Mouse (Mus musculus): ENCODE measurements around the gene Yap1. TPM values are rescaled to one million over a fixed set of nuclear protein-coding genes. Genes with fewer than 3 reads are reported as not detected.
A peak's percentile ranks its signal among the peaks of the same experiment; 100 is the strongest.

Gene Yap1
- polyA plus RNA-seq, 1 experiment = 10.1 TPM

DNA sequence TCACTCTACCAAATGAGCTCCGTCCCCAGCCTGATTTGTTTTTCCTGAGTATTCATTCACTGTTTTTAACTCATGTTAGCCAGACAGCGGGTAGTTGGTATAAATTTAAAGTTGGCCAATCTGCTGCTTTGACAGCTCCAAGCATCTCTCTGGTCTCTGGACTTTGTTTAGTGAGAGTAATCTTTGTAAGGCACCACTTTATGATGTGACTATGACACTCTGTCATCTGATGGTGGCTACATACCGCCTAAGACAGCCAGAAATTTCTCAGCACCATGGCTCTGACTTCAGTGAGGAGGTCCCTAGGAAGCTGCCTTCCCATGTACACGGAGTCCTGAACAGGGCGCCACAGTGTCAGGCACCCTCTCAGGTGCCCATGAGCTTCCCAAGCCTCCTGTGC is 14.2 kb upstream of the Yap1 start:
- no peak for DNase-seq (ENCODE audit: low read depth in 1 of 2, low spot score in 2 of 2)
- Histone ChIP-seq H3K27me3 (ENCODE audit: control insufficient read depth, insufficient read depth, low read length) (0 out of 2 replicates have a peak, but pooled peaks cover 4% of the 10 kb centered on the region), H3K27ac (ENCODE audit: insufficient read depth, low read length) (no peak overlapping the region), H3K4me1 (ENCODE audit: control insufficient read depth, insufficient read depth, insufficient read length) (no peaks in the 10 kb centered on the region; the same call in 1 of the 2 replicates), H3K4me3 (ENCODE audit: extremely low read depth, insufficient read depth, insufficient read length) (no peak overlapping the region), H3K36me3 (ENCODE audit: control insufficient read depth, insufficient read depth, low read length) (no peaks in the 10 kb centered on the region)
- 77% methylated on average over 5 of the region's 5 CpGs for WGBS
- TF ChIP-seq POLR2A (IDR thresholded peaks at IDR 0.05; ENCODE audit: low read depth, low read length) (no peak), CTCF (IDR thresholded peaks at IDR 0.05; ENCODE audit: extremely low read depth, insufficient read depth, insufficient read length, insufficient replicate concordance) (no peak)

- Histone ChIP-seq H3K4me3 (ENCODE audit: extremely low read depth, insufficient read depth, insufficient read length) (no peak overlapping the region), H3K4me1 (ENCODE audit: control insufficient read depth, insufficient read depth, insufficient read length) (no peaks in the 10 kb centered on the region; the same call in 1 of the 2 replicates), H3K36me3 (ENCODE audit: control insufficient read depth, insufficient read depth, low read length) (no peaks in the 10 kb centered on the region), H3K27me3 (ENCODE audit: control insufficient read depth, insufficient read depth, low read length) (0 out of 2 replicates have a peak, but pooled peaks cover 4% of the 10 kb centered on the region), H3K27ac (ENCODE audit: insufficient read depth, low read length) (no peak overlapping the region)
- no peak for TF ChIP-seq POLR2A (IDR thresholded peaks at IDR 0.05; ENCODE audit: low read depth, low read length)
- 11% methylated on average over 14 of the region's 20 CpGs for WGBS
- peak; percentile 71 to 84 for DNase-seq (ENCODE audit: low read depth in 1 of 2, low spot score in 2 of 2)
Observed at GRCm38 (mm10) chr9:8017253-8017913, 13.0 kb upstream of the Yap1 start.

DNA sequence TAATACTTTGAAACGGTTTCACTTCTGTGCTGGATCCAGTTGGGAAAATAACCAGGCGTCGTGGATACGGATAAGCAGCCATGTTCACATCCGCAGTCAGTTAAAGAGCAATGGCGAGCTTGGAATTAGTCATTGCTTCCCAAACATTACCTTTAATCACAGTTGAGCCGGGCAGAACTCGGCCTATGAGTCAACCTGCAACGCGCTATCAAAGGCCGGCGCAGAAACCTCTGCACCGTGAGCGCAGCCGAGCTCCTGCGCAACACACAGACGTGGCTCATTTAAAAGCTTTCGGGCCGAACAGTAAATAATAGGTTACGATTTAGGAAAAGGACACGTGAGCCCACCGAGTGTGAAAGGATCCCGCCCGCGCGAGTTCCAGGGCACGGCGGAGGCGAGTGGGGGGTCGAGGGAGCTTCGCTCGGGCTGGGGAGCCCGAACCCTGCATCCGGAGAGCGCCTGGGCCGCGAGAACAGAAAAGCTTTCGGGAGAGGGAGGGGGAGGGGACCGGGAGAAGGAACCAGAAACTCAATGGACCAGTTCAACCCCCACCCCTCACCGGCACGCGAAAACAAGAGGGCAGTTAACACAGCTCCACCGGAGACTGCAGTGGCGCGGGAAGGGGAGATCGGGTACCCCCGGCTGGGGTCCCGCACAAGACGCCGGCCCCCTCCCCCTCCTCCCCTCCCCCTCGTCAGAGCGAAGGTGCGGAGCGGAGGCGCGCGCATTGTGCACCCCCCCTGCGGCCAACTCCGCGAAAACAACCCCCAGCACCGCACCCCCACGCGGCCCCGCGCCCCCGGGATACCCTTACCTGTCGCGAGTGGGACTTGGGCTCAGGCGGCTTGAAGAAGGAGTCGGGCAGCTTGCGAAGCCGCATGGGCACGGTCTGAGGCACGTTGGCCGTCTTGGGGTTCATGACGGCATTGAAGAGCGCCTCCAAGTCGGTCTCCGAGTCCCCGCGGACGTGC is 810 bp downstream of the Yap1 start:
- Histone ChIP-seq H3K27ac (ENCODE audit: insufficient read depth, low read length) (peak overlapping the region; percentile 41; the same call in 1 of the 2 replicates), H3K27me3 (ENCODE audit: control insufficient read depth, insufficient read depth, low read length) (peaks cover 25% of the 10 kb centered on the region)
- TF ChIP-seq POLR2A (IDR thresholded peaks at IDR 0.05; ENCODE audit: low read depth, low read length) (no peak), CTCF (IDR thresholded peaks at IDR 0.05; ENCODE audit: extremely low read depth, insufficient read depth, insufficient read length, insufficient replicate concordance) (no peak)

GRCm38 (mm10) chr9:8002806-8003205 is 1.6 kb downstream of the Yap1 start:
- DNase-seq (ENCODE audit: low read depth in 1 of 2, low spot score in 2 of 2) = no peak
- WGBS = 6% methylated on average over 12 of the region's 12 CpGs
- Histone ChIP-seq H3K4me1 (ENCODE audit: control insufficient read depth, insufficient read depth, insufficient read length) (peaks cover 11% of the 10 kb centered on the region), H3K27me3 (ENCODE audit: control insufficient read depth, insufficient read depth, low read length) (peaks cover 25% of the 10 kb centered on the region), H3K27ac (ENCODE audit: insufficient read depth, low read length) (no peak overlapping the region), H3K36me3 (ENCODE audit: control insufficient read depth, insufficient read depth, low read length) (no peaks in the 10 kb centered on the region), H3K4me3 (ENCODE audit: extremely low read depth, insufficient read depth, insufficient read length) (no peak overlapping the region)
- TF ChIP-seq POLR2A (IDR thresholded peaks at IDR 0.05; ENCODE audit: low read depth, low read length) (no peak), CTCF (IDR thresholded peaks at IDR 0.05; ENCODE audit: extremely low read depth, insufficient read depth, insufficient read length, insufficient replicate concordance) (no peak)

More for the DNA sequence above, 810 bp downstream of the Yap1 start:
- Histone ChIP-seq H3K4me1 (ENCODE audit: control insufficient read depth, insufficient read depth, insufficient read length) (peaks cover 11% of the 10 kb centered on the region), H3K36me3 (ENCODE audit: control insufficient read depth, insufficient read depth, low read length) (no peaks in the 10 kb centered on the region), H3K4me3 (ENCODE audit: extremely low read depth, insufficient read depth, insufficient read length) (peak overlapping the region; percentile 52)
- DNase-seq (ENCODE audit: low read depth in 1 of 2, low spot score in 2 of 2) = no peak
- WGBS = 4% methylated on average over 82 of the region's 82 CpGs

GRCm38 (mm10) chr9:8001352-8001751 is 3.0 kb downstream of the Yap1 start:
- peaks cover 11% of the 10 kb centered on the region for H3K4me1 ChIP-seq (ENCODE audit: control insufficient read depth, insufficient read depth, insufficient read length)
- TF ChIP-seq POLR2A (IDR thresholded peaks at IDR 0.05; ENCODE audit: low read depth, low read length) = no peak
- TF ChIP-seq CTCF (IDR thresholded peaks at IDR 0.05; ENCODE audit: extremely low read depth, insufficient read depth, insufficient read length, insufficient replicate concordance) = no peak
- WGBS = 84% methylated on average over 7 of the region's 7 CpGs
- H3K27me3 ChIP-seq (ENCODE audit: control insufficient read depth, insufficient read depth, low read length) = peaks cover 21% of the 10 kb centered on the region
- no peak for DNase-seq (ENCODE audit: low read depth in 1 of 2, low spot score in 2 of 2)
- no peak overlapping the region for H3K4me3 ChIP-seq (ENCODE audit: extremely low read depth, insufficient read depth, insufficient read length)
- H3K27ac ChIP-seq (ENCODE audit: insufficient read depth, low read length) = no peak overlapping the region
- H3K36me3 ChIP-seq (ENCODE audit: control insufficient read depth, insufficient read depth, low read length) = no peaks in the 10 kb centered on the region

DNA sequence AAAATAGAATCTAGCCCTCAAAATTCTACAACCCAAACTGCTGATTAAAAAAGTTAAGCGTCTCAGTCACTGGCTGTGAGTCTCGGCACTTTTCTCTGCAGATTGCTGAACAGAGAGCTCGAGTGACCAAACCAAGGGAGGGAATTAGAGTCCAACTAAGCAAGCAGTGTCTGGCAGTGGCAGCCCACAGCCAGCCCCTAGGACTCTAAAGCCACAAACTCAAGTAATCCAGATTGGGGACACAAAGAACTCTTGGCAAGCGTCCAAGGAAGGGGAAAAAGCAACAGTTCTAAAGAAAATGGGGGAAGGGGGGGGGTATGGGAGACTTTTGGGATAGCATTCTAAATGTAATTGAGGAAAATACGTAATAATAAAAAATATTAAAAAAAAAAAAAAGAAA is 10.1 kb downstream of the Yap1 start:
- no peak overlapping the region for H3K4me3 ChIP-seq (ENCODE audit: extremely low read depth, insufficient read depth, insufficient read length)
- WGBS = 81% methylated on average over 5 of the region's 5 CpGs
- H3K27ac ChIP-seq (ENCODE audit: insufficient read depth, low read length) = no peak overlapping the region
- no peaks in the 10 kb centered on the region for H3K36me3 ChIP-seq (ENCODE audit: control insufficient read depth, insufficient read depth, low read length)
- TF ChIP-seq CTCF (IDR thresholded peaks at IDR 0.05; ENCODE audit: extremely low read depth, insufficient read depth, insufficient read length, insufficient replicate concordance) (no peak), POLR2A (IDR thresholded peaks at IDR 0.05; ENCODE audit: low read depth, low read length) (no peak)
- DNase-seq (ENCODE audit: low read depth in 1 of 2, low spot score in 2 of 2) = no peak
- no peaks in the 10 kb centered on the region for H3K4me1 ChIP-seq (ENCODE audit: control insufficient read depth, insufficient read depth, insufficient read length)
- H3K27me3 ChIP-seq (ENCODE audit: control insufficient read depth, insufficient read depth, low read length) = no peaks in the 10 kb centered on the region
